ENCODE assay signal across 12 mouse cellular contexts in the genomic region with DNA sequence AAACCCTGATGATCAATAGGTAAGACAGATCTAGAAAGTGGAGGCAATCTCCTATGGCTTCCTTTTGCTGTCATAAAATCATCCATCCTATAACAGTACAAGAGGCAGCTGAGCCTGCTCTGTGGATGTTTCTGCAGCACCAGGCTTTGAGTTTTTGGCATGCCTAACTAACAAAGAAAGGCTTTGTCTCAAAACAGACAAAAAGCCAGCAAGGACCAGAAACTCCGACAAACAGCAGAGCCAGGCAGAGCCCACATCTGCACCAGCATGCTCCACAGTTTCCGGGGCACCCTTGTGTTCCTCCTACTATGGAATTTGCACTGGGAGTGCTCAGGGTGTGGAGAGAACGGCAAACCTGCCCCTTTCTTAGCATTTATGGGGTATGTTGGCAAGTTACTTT. TPM values are rescaled to one million over a fixed set of nuclear protein-coding genes. Genes with fewer than 3 reads are reported as not detected.
DNase-seq lines count a peak whose midpoint lies in the region; ATAC-seq and TF ChIP-seq lines count a peak whose summit lies in the region.
"Had no signal": no experiment of that assay in that cellular context is flagged by ENCODE, and none has a peak within 500 bp of the region (broad histone marks: within the 10 kb centered on the region; RNA-seq: fewer than 3 reads in every experiment).

No protein-coding gene starts in this region.

- no peaks in the 10 kb centered on the region for H3K36me3 ChIP-seq in hindbrain, embryonic 14.5 days (replicated peaks; ENCODE audit: control insufficient read depth, insufficient read depth)
- no peaks in the 10 kb centered on the region for H3K36me3 ChIP-seq in neural tube, embryonic 12.5 days
- H3K36me3 ChIP-seq in kidney, adult 2 months (ENCODE audit: control insufficient read depth, insufficient read depth, low read length): no peaks in the 10 kb centered on the region
- H3K36me3 ChIP-seq: heart, embryonic 13.5 days had no signal

- DNase-seq in layer of hippocampus, adult 2 months (ENCODE audit: low spot score in 2 of 2): peak in 1 of 2 experiments; percentile 16
- DNase-seq in layer of hippocampus, postnatal 10 days (ENCODE audit: low spot score in 2 of 2): no peak
- DNase-seq in embryo, embryonic 10.5 days (ENCODE audit: low spot score): peak; percentile 38
- no peak for DNase-seq in hindbrain, embryonic 14.5 days (ENCODE audit: low spot score)
- no peak for DNase-seq in kidney, adult 2 months
- no peak for DNase-seq in gastrocnemius, adult 2 months
- DNase-seq: cerebellum, adult 18-20 months; lung, postnatal 4 days had no signal

- H3K4me1 ChIP-seq in hindbrain, embryonic 14.5 days (replicated peaks; ENCODE audit: control insufficient read depth, insufficient read depth, low read length): 0 out of 2 replicates have a peak, but pooled peaks cover 9% of the 10 kb centered on the region
- H3K4me1 ChIP-seq in neural tube, embryonic 12.5 days: peaks cover 8% of the 10 kb centered on the region
- peaks cover 5% of the 10 kb centered on the region; the same call in 1 of the 2 replicates for H3K4me1 ChIP-seq in kidney, adult 2 months (ENCODE audit: control insufficient read depth, insufficient read depth, low read length)

- H3K4me2 ChIP-seq in hindbrain, embryonic 14.5 days (replicated peaks): no peak overlapping the region
- no peak overlapping the region for H3K4me2 ChIP-seq in neural tube, embryonic 12.5 days (replicated peaks)
- H3K4me2 ChIP-seq: heart, embryonic 13.5 days had no signal

- H3K27me3 ChIP-seq in hindbrain, embryonic 14.5 days (ENCODE audit: control insufficient read depth, insufficient read depth, low read length): no peaks in the 10 kb centered on the region
- no peaks in the 10 kb centered on the region for H3K27me3 ChIP-seq in neural tube, embryonic 12.5 days (replicated peaks)
- no peaks in the 10 kb centered on the region for H3K27me3 ChIP-seq in kidney, adult 2 months (replicated peaks; ENCODE audit: control insufficient read depth, insufficient read depth, low read length)
- H3K27me3 ChIP-seq: heart, embryonic 13.5 days had no signal

- H3K27ac ChIP-seq in layer of hippocampus, adult 2 months: peak overlapping the region; percentile 12; the same call in 1 of the 2 replicates
- H3K27ac ChIP-seq in hindbrain, embryonic 14.5 days: peak overlapping the region; percentile 9
- no peak overlapping the region for H3K27ac ChIP-seq in neural tube, embryonic 12.5 days
- H3K27ac ChIP-seq in kidney, adult 2 months (ENCODE audit: insufficient read depth, low read depth, low read length): no peak overlapping the region
- H3K27ac ChIP-seq in gastrocnemius, adult 2 months: no peak overlapping the region
- H3K27ac ChIP-seq: heart, embryonic 13.5 days; kidney, postnatal 0 days had no signal

- no peak overlapping the region for H3K9ac ChIP-seq in hindbrain, embryonic 14.5 days
- no peak overlapping the region for H3K9ac ChIP-seq in neural tube, embryonic 12.5 days
- H3K9ac ChIP-seq: heart, embryonic 13.5 days had no signal

- TF ChIP-seq POLR2A in kidney, adult 2 months (IDR thresholded peaks at IDR 0.05; ENCODE audit: low read depth, low read length): no peak

- no peaks in the 10 kb centered on the region for H3K9me3 ChIP-seq in hindbrain, embryonic 14.5 days (ENCODE audit: control insufficient read depth, low read length)
- H3K9me3 ChIP-seq in neural tube, embryonic 12.5 days: no peaks in the 10 kb centered on the region
- H3K9me3 ChIP-seq: heart, embryonic 13.5 days had no signal

- intact Hi-C loops in gastrocnemius, adult 2 months (cut with DNase I): loop anchor here (5.0 kb wide), 1 partner anchor 48 kb away; a partner anchor contains a TSS

- 4% methylated on average over 3 of the region's 3 CpGs for WGBS in hindbrain, embryonic 14.5 days
- 12% methylated on average over 3 of the region's 3 CpGs for WGBS in neural tube, embryonic 12.5 days
- WGBS in kidney, adult 2 months: 45% methylated on average over 3 of the region's 3 CpGs

- no peak overlapping the region for H3K4me3 ChIP-seq in layer of hippocampus, adult 2 months
- H3K4me3 ChIP-seq in hindbrain, embryonic 14.5 days (replicated peaks; ENCODE audit: low read length): no peak overlapping the region
- H3K4me3 ChIP-seq in neural tube, embryonic 12.5 days: no peak overlapping the region
- no peak overlapping the region for H3K4me3 ChIP-seq in kidney, adult 2 months (ENCODE audit: insufficient read depth, low read depth, low read length)
- no peak overlapping the region for H3K4me3 ChIP-seq in gastrocnemius, adult 2 months
- H3K4me3 ChIP-seq: heart, embryonic 13.5 days had no signal

- TF ChIP-seq CTCF in layer of hippocampus, adult 2 months (conservative IDR thresholded peaks at IDR 0.05): no peak
- TF ChIP-seq CTCF in kidney, adult 2 months (conservative IDR thresholded peaks at IDR 0.05; ENCODE audit: insufficient read depth, insufficient read length, low read depth, low read length): no peak
- no peak for TF ChIP-seq CTCF in gastrocnemius, adult 2 months (IDR thresholded peaks at IDR 0.05)

- no peak for ATAC-seq in hindbrain, embryonic 14.5 days (ENCODE audit: low FRiP score)
- 0 out of 2 replicates have a peak, but pooled peaks have one; percentile 25 for ATAC-seq in neural tube, embryonic 12.5 days (ENCODE audit: low FRiP score, low read depth)
- no peak for ATAC-seq in activated CD4-positive, CD25-positive, alpha-beta regulatory T cell, adult 4 months

RNA-seq across cellular contexts. Expression of a gene that starts 47.0 kb away (rescaled TPM):
- 10 to 100 TPM; 87.5 to 92.5 TPM for total RNA-seq in layer of hippocampus, adult 2 months (2021)
- 10 to 100 TPM; 68.7 to 71.0 TPM for total RNA-seq in layer of hippocampus, postnatal 10 days (2021)
- polyA plus RNA-seq in hindbrain, embryonic 14.5 days (2014; fragmentation: Nextera tagmentation; extraction: Ambion mirVana): 94.4 and 103 TPM in 2 replicates
- polyA plus RNA-seq in neural tube, embryonic 12.5 days (2016; fragmentation: Nextera tagmentation; extraction: Ambion mirVana): 113 and 119 TPM in 2 replicates
- 29.6 and 32.5 TPM in 2 replicates for polyA plus RNA-seq in kidney, adult 2 months (2012; rRNA removed)
- polyA plus RNA-seq in activated CD4-positive, CD25-positive, alpha-beta regulatory T cell, adult 4 months (2017; shearing (Covaris generic)): 10 to 100 TPM; 76.0 to 97.1 TPM
- total RNA-seq in gastrocnemius, adult 2 months (2021): 10 to 100 TPM; 36.7 to 40.0 TPM

Comparison
In these comparisons a context has a peak if more than half of its experiments do, and no peak if none do; other contexts are left out.
1. H3K27ac ChIP-seq: peak in layer of hippocampus, adult 2 months (single experiment) and hindbrain, embryonic 14.5 days (single experiment); none in neural tube, embryonic 12.5 days (single experiment), kidney, adult 2 months (single experiment) and gastrocnemius, adult 2 months (single experiment).